Mouse (Mus musculus) thymus, postnatal 36 days (tissue): ENCODE results near the gene Mrpl4.
"Not testable (repeated sequence)": the region's sequence is repeated elsewhere in the genome, so short reads cannot be mapped to it uniquely, and the experiment has no call there.

Experiments
- DNase-seq, 2 experiments: peaks; one replicate each; pipeline ENCODE4 v3.0.0; 2022; ENCODE audit warnings: mixed read lengths in 2 of 2

Mrpl4 gene

DNA sequence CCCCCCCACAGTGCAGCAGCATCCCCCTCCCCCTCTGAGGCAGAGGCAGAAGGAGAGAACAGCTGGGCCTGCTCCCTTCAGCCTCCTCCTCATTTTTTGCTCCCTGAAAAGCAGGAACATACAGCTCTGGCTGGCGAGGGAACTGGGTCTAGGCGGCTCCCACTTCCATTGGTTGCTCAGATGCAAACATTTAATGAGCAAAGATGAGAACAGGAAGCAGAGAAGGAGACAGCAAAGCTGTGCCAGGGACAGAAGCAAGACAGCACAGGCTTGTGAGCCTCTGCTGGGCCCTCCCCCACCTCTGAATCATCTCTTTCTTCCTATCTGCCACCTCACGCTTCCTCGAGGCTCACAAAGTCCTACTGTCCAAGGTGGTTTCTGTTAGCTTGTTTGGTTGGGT is 38.8 kb downstream of the Mrpl4 start:
- DNase-seq, result no peak

DNA sequence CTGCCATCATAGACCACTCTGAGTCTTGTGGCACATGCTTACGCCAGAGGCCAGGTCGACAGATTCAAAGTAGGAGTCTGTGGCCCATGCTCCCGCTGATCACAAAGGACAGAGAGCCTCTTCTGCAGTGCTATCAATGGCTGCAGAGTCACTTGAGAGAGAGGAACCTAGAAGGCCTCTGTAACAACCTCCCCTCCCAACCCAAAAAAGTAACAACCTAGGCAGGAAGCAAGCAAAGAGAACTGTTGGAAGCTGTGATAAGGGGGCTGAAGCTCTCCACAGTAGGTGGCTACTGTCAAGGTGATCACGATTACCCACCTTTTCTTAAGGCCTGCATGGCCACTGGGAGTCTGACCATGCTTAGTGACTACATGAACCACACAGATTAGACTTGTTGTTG is 41.0 kb downstream of the Mrpl4 start:
- DNase-seq, result no peak

- not testable (repeated sequence) for DNase-seq
Measured at GRCm38 (mm10) chr9:21044785-21045184, 42.2 kb downstream of the Mrpl4 start.

GRCm38 (mm10) chr9:21045235-21045634 is 42.7 kb downstream of the Mrpl4 start:
- no peak for DNase-seq

- no peak for DNase-seq
Measured at GRCm38 (mm10) chr9:21051578-21051977, 49.0 kb downstream of the Mrpl4 start.
